9 mouse cellular contexts compared by ENCODE assay signal in the genomic region with DNA sequence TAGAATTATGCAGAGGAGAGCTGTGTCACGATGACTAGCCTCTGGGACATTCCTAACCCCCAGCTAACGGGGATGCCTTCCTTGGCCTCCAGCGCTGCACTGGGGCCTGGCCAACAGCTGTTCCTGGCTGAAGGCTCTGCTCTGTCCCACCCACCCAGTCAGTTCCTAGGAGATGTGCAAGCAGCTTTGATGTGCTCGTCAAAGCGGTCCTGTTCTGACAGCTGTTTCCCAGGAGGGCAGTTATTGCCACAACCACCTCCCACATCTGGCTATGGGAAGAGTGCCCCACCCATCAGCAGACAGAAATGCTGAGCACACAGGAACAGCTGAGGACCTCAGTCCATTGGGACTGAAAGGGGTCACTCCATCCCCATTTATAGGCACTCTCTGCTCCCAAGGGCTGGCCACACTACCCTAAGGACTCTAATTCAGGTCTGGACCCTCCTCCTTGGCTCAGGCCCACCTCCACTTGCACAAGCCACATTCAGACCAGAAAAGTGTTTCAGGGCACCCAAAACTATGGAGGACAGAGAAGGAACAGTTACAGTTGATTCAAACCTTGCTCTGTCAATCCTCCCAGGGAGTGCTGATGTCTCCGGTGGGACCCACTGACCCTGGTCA.
DNase-seq lines count a peak whose midpoint lies in the region; ATAC-seq lines count a peak whose summit lies in the region.
"Had no signal": no experiment of that assay in that cellular context is flagged by ENCODE, and none has a peak within 500 bp of the region (broad histone marks: within the 10 kb centered on the region; RNA-seq: fewer than 3 reads in every experiment).

No protein-coding gene starts in this region.

- no peak for DNase-seq in hindbrain, embryonic 11.5 days (ENCODE audit: low spot score)
- DNase-seq in embryonic facial prominence, embryonic 11.5 days (ENCODE audit: low spot score): peak; percentile 30
- DNase-seq in heart, postnatal 36 days: peak; percentile 71 to 80
- no peak for DNase-seq in retina, embryonic 14.5 days (ENCODE audit: low spot score)
- DNase-seq in layer of hippocampus, adult 11-12 months (ENCODE audit: low spot score): no peak
- DNase-seq in frontal cortex, postnatal 10 days (ENCODE audit: low spot score in 2 of 2): no peak

- ATAC-seq in hindbrain, embryonic 13.5 days (ENCODE audit: low FRiP score): no peak
- ATAC-seq in hindbrain, embryonic 11.5 days (ENCODE audit: low FRiP score): no peak; the same call in 1 of the 2 replicates
- no peak; the same call in 1 of the 2 replicates for ATAC-seq in embryonic facial prominence, embryonic 11.5 days (replicated peaks; ENCODE audit: insufficient number of reproducible peaks, low FRiP score, low TSS enrichment, low read depth)
- peak; percentile 50; the same call in 1 of the 2 replicates for ATAC-seq in lung, embryonic 15.5 days (ENCODE audit: borderline replicate concordance, extremely low read depth, low FRiP score, low TSS enrichment)

- H3K27me3 ChIP-seq in hindbrain, embryonic 13.5 days: 0 out of 2 replicates have a peak, but pooled peaks cover 3% of the 10 kb centered on the region
- H3K27me3 ChIP-seq in hindbrain, embryonic 11.5 days (ENCODE audit: control insufficient read depth, insufficient read depth, low read length): no peaks in the 10 kb centered on the region
- no peaks in the 10 kb centered on the region for H3K27me3 ChIP-seq in embryonic facial prominence, embryonic 11.5 days (ENCODE audit: control insufficient read depth, insufficient read depth, low read length)
- no peaks in the 10 kb centered on the region for H3K27me3 ChIP-seq in lung, embryonic 15.5 days

- no peak overlapping the region for H3K4me2 ChIP-seq in hindbrain, embryonic 13.5 days
- no peak overlapping the region for H3K4me2 ChIP-seq in hindbrain, embryonic 11.5 days (replicated peaks; ENCODE audit: low read depth, low read length)
- H3K4me2 ChIP-seq in embryonic facial prominence, embryonic 11.5 days (ENCODE audit: low read depth, low read length): no peak overlapping the region
- no peak overlapping the region for H3K4me2 ChIP-seq in lung, embryonic 15.5 days

- H3K9ac ChIP-seq in hindbrain, embryonic 13.5 days: no peak overlapping the region
- no peak overlapping the region for H3K9ac ChIP-seq in hindbrain, embryonic 11.5 days (ENCODE audit: low read depth, low read length)
- H3K9ac ChIP-seq in embryonic facial prominence, embryonic 11.5 days (replicated peaks; ENCODE audit: low read length): 0 out of 2 replicates have a peak overlapping the region, but pooled peaks have one; percentile 2
- no peak overlapping the region for H3K9ac ChIP-seq in lung, embryonic 15.5 days

- H3K4me3 ChIP-seq in hindbrain, embryonic 13.5 days: no peak overlapping the region
- no peak overlapping the region for H3K4me3 ChIP-seq in hindbrain, embryonic 11.5 days (ENCODE audit: low read depth, low read length)
- no peak overlapping the region for H3K4me3 ChIP-seq in embryonic facial prominence, embryonic 11.5 days (ENCODE audit: low read depth, low read length)
- H3K4me3 ChIP-seq in lung, embryonic 15.5 days: no peak overlapping the region

- peak overlapping the region; percentile 62 for H3K27ac ChIP-seq in hindbrain, embryonic 13.5 days
- H3K27ac ChIP-seq in hindbrain, embryonic 11.5 days (ENCODE audit: low read depth, low read length): no peak overlapping the region
- no peak overlapping the region for H3K27ac ChIP-seq in embryonic facial prominence, embryonic 11.5 days (replicated peaks; ENCODE audit: low read depth, low read length)
- H3K27ac ChIP-seq in lung, embryonic 15.5 days: peak overlapping the region; percentile 69

- intact Hi-C loops in heart, postnatal 36 days (cut with DNase I): loop anchor here (1.0 to 2.0 kb wide), 4 partner anchors 28 to 272 kb away; no protein-coding TSS in a partner anchor

- peaks cover 11% of the 10 kb centered on the region for H3K4me1 ChIP-seq in hindbrain, embryonic 13.5 days (replicated peaks)
- H3K4me1 ChIP-seq in hindbrain, embryonic 11.5 days (replicated peaks; ENCODE audit: control insufficient read depth, insufficient read depth, low read length): no peaks in the 10 kb centered on the region; the same call in 1 of the 2 replicates
- no peaks in the 10 kb centered on the region for H3K4me1 ChIP-seq in embryonic facial prominence, embryonic 11.5 days (ENCODE audit: control insufficient read depth, insufficient read depth, low read length)
- H3K4me1 ChIP-seq in lung, embryonic 15.5 days: peaks cover 43% of the 10 kb centered on the region

- WGBS in hindbrain, embryonic 13.5 days: 37% methylated on average over 6 of the region's 6 CpGs
- 38% methylated on average over 6 of the region's 6 CpGs for WGBS in hindbrain, embryonic 11.5 days
- WGBS in embryonic facial prominence, embryonic 11.5 days: 33% methylated on average over 6 of the region's 6 CpGs
- WGBS in lung, embryonic 15.5 days: 36% methylated on average over 6 of the region's 6 CpGs

- H3K9me3 ChIP-seq in hindbrain, embryonic 13.5 days: no peaks in the 10 kb centered on the region
- no peaks in the 10 kb centered on the region for H3K9me3 ChIP-seq in hindbrain, embryonic 11.5 days (ENCODE audit: control insufficient read depth, low read length)
- H3K9me3 ChIP-seq in embryonic facial prominence, embryonic 11.5 days (replicated peaks; ENCODE audit: control insufficient read depth, low read length): no peaks in the 10 kb centered on the region
- no peaks in the 10 kb centered on the region for H3K9me3 ChIP-seq in lung, embryonic 15.5 days
- H3K9me3 ChIP-seq: G1E had no signal

- H3K36me3 ChIP-seq in hindbrain, embryonic 13.5 days: no peaks in the 10 kb centered on the region
- no peaks in the 10 kb centered on the region for H3K36me3 ChIP-seq in hindbrain, embryonic 11.5 days (ENCODE audit: control insufficient read depth, insufficient read depth, low read length)
- no peaks in the 10 kb centered on the region for H3K36me3 ChIP-seq in embryonic facial prominence, embryonic 11.5 days (replicated peaks; ENCODE audit: control insufficient read depth, insufficient read depth, low read depth, low read length)
- H3K36me3 ChIP-seq in lung, embryonic 15.5 days: no peaks in the 10 kb centered on the region

Comparison
In these comparisons a context has a peak if more than half of its experiments do, and no peak if none do; other contexts are left out.
1. H3K27ac ChIP-seq: peak in hindbrain, embryonic 13.5 days (single experiment) and lung, embryonic 15.5 days (single experiment); none in hindbrain, embryonic 11.5 days (single experiment) and embryonic facial prominence, embryonic 11.5 days (single experiment).
2. DNase-seq: peak in embryonic facial prominence, embryonic 11.5 days (single experiment) and heart, postnatal 36 days (2 of 2); none in hindbrain, embryonic 11.5 days (single experiment), retina, embryonic 14.5 days (single experiment), layer of hippocampus, adult 11-12 months (single experiment) and frontal cortex, postnatal 10 days (0 of 2).